Mouse (Mus musculus): ENCODE data around the gene Def6.

GRCm38 (mm10) chr17:28208314-28208612 lies 685 bp downstream of the Def6 start:
- TF ChIP-seq GATA1 (IDR thresholded peaks at IDR 0.05; ENCODE audit: borderline replicate concordance, low read length) (no peak), FLI1 (IDR thresholded peaks at IDR 0.05; ENCODE audit: low read length) (no peak)

All from megakaryocyte, embryonic 14.5 days (primary cell).